Mouse (Mus musculus): ENCODE data around the gene Mlana. TPM values are rescaled to one million over a fixed set of nuclear protein-coding genes. Genes with fewer than 3 reads are reported as not detected.

Gene Mlana
- polyA plus RNA-seq, 1 experiment from 2014 or later, result not detected

DNA sequence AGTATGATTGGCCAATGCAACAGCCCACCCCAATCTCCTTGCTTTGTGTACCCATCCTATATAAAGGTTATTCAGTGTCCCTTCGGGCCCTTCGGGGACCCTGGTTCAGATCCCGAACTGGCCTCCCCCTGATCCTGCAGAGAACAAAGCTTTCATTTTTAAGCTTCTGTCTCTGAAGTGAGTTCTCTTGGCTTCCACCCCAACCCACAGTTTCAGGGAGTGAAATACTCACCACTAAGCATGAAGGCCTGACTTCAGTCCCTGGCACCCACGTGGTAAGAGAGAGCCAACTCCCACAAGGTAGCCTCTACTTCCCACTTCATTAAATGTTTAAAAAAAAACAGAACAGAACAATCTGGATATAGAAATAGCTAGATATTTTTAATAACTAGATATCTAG lies 38.8 kb upstream of the Mlana start:
- H3K27me3 ChIP-seq (ENCODE audit: control insufficient read depth, insufficient read depth, low read length), result no peaks in the 10 kb centered on the region
- whole genome bisulfite sequencing, result 84% methylated on average over 4 of the region's 4 CpGs
- H3K27ac ChIP-seq (ENCODE audit: low read depth, low read length), result no peak overlapping the region
- H3K36me3 ChIP-seq (ENCODE audit: control insufficient read depth, insufficient read depth, low read length), result no peaks in the 10 kb centered on the region
- ATAC-seq (ENCODE audit: low read depth), result no peak
- no peak overlapping the region for H3K9ac ChIP-seq (replicated peaks; ENCODE audit: low read depth, low read length)
- H3K4me1 ChIP-seq (ENCODE audit: control insufficient read depth, insufficient read depth, low read length), result no peaks in the 10 kb centered on the region
- no peaks in the 10 kb centered on the region for H3K9me3 ChIP-seq (ENCODE audit: control insufficient read depth, low read length)
- no peak overlapping the region for H3K4me3 ChIP-seq (ENCODE audit: low read depth, low read length)
- no peak overlapping the region for H3K4me2 ChIP-seq (ENCODE audit: low read depth, low read length)

DNA sequence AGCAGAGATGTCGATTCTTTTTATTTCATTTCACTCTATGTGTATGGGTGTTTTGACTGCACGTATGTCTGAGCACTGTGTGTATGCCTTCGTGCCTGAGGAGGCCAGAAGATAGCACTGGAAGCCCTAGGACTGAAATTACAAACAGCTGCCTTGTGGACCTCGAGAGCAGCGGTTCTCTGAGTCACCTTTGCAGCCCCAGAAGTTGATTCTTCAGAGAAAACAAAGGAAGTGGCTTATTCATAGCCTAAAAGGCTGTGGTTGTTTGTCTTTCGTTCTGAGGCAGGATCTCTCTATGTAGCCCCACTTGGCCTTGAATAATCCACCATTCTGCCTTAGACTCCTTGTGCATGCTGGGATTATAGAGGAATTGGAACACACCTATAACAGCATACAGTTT lies 37.9 kb upstream of the Mlana start:
- ATAC-seq (ENCODE audit: low read depth), result no peak

DNA sequence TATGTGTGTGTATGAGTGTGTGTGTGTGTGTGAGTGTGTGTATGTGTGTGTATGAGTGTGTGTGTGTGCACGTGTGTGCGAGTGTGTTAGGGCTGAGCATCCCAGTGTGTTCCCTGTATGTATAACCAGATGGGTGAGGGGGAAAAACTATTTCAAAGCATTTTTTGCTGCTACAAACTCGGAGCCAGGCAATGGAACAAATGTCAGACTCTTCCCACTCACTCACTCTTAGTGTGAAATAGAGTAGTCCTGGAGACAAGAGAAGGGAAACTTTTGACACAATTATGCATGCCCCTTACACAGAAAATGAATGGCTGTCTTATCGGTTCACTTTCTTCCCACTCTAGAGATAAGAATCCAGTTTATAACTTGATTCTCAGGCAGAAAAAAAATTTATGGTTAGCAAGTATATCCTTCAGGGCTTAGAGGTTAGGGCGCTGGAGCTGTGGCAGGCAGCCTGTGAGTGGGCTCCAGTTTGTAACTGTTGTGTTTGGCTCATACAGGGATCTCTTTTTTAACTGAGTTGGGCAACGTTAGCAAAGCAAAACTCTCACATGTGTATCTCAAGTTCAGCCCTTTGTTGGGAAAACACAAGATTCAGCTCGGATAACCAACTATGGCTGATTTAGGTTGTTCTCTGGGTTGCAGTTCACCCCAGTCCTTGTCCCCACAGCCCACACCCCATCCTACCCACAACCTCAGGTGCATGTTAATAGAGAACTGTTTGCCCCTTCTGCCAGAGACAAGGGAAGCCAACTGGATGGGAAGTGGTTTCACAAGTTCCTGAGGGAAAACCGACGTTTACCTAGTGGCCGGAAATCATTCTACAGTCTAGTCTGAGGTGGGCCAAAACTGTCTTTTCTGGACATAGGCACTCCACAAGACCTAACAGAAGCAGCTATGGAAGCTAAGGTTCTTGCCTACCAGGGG lies 36.5 kb upstream of the Mlana start:
- H3K4me3 ChIP-seq (ENCODE audit: low read depth, low read length), result no peak overlapping the region
- H3K27ac ChIP-seq (ENCODE audit: low read depth, low read length), result no peak overlapping the region
- no peak overlapping the region for H3K9ac ChIP-seq (replicated peaks; ENCODE audit: low read depth, low read length)
- 87% methylated on average over 10 of the region's 10 CpGs for WGBS
- H3K4me1 ChIP-seq (ENCODE audit: control insufficient read depth, insufficient read depth, low read length), result no peaks in the 10 kb centered on the region
- H3K36me3 ChIP-seq (ENCODE audit: control insufficient read depth, insufficient read depth, low read length), result no peaks in the 10 kb centered on the region
- ATAC-seq (ENCODE audit: low read depth), result no peak
- H3K27me3 ChIP-seq (ENCODE audit: control insufficient read depth, insufficient read depth, low read length), result no peaks in the 10 kb centered on the region
- no peaks in the 10 kb centered on the region for H3K9me3 ChIP-seq (ENCODE audit: control insufficient read depth, low read length)
- H3K4me2 ChIP-seq (ENCODE audit: low read depth, low read length), result no peak overlapping the region

More for the DNA sequence above, 37.9 kb upstream of the Mlana start:
- Histone ChIP-seq H3K4me1 (ENCODE audit: control insufficient read depth, insufficient read depth, low read length) (no peaks in the 10 kb centered on the region), H3K9me3 (ENCODE audit: control insufficient read depth, low read length) (no peaks in the 10 kb centered on the region), H3K27ac (ENCODE audit: low read depth, low read length) (no peak overlapping the region), H3K27me3 (ENCODE audit: control insufficient read depth, insufficient read depth, low read length) (no peaks in the 10 kb centered on the region), H3K9ac (replicated peaks; ENCODE audit: low read depth, low read length) (no peak overlapping the region), H3K4me3 (ENCODE audit: low read depth, low read length) (no peak overlapping the region), H3K4me2 (ENCODE audit: low read depth, low read length) (no peak overlapping the region), H3K36me3 (ENCODE audit: control insufficient read depth, insufficient read depth, low read length) (no peaks in the 10 kb centered on the region)
- 55% methylated on average over 6 of the region's 6 CpGs for WGBS

DNA sequence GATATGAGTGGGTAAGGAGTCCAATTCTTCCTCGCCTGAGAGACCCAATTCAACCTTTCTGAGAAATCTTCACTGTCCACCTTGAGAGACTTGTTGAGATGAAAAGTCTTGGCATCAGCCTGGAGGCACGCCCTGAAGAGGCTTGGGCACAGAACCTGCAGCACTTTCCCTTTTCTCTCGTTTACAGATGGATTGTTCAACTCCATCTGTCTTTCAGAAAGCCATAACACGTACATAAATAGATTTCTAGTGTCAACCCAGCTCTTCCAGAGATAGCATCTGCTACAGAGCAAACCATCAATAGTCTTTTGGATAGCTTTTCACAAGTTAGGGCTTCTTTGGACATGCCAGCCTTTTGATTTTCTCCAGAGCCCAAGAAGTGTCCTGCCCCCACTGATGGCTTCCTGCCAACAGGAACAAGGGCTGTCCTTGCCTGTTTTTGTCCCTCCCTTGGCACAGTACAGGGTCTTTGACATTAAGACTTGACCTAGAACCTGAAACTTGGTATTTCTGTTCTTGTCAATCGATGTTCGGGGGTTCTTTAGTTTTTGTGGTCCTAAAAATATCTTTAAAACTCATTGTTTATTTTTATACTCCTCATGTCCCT lies 35.5 kb upstream of the Mlana start:
- Histone ChIP-seq H3K27ac (ENCODE audit: low read depth, low read length) (no peak overlapping the region), H3K4me1 (ENCODE audit: control insufficient read depth, insufficient read depth, low read length) (no peaks in the 10 kb centered on the region), H3K9ac (replicated peaks; ENCODE audit: low read depth, low read length) (no peak overlapping the region), H3K4me2 (ENCODE audit: low read depth, low read length) (no peak overlapping the region), H3K36me3 (ENCODE audit: control insufficient read depth, insufficient read depth, low read length) (no peaks in the 10 kb centered on the region), H3K9me3 (ENCODE audit: control insufficient read depth, low read length) (no peaks in the 10 kb centered on the region), H3K27me3 (ENCODE audit: control insufficient read depth, insufficient read depth, low read length) (no peaks in the 10 kb centered on the region), H3K4me3 (ENCODE audit: low read depth, low read length) (no peak overlapping the region)
- no peak for ATAC-seq (ENCODE audit: low read depth)
- 84% methylated on average over 6 of the region's 6 CpGs for WGBS

DNA sequence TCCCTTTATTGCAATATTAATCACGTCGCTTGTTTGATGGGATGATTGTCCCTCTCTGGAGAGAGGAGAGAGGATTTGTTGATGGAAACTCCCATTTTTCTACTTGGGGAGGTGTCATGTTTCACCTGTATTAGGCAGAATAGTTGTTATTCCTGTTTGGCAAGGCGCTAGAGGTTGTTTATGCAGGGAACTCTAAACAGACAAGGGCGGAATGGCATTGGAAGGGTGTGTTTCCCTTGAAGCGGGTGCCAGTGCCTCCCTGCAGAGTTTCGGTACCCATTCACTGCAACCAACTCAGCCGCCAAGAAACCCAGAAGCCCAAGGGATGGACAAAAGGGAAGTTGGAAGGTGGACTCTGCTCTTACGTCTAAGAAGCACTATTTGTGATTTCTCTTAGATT lies 33.8 kb upstream of the Mlana start:
- 77% methylated on average over 8 of the region's 8 CpGs for WGBS
- ATAC-seq (ENCODE audit: low read depth), result no peak
- Histone ChIP-seq H3K4me1 (ENCODE audit: control insufficient read depth, insufficient read depth, low read length) (no peaks in the 10 kb centered on the region), H3K9me3 (ENCODE audit: control insufficient read depth, low read length) (no peaks in the 10 kb centered on the region), H3K36me3 (ENCODE audit: control insufficient read depth, insufficient read depth, low read length) (no peaks in the 10 kb centered on the region), H3K27ac (ENCODE audit: low read depth, low read length) (no peak overlapping the region), H3K27me3 (ENCODE audit: control insufficient read depth, insufficient read depth, low read length) (no peaks in the 10 kb centered on the region), H3K9ac (replicated peaks; ENCODE audit: low read depth, low read length) (no peak overlapping the region), H3K4me2 (ENCODE audit: low read depth, low read length) (no peak overlapping the region), H3K4me3 (ENCODE audit: low read depth, low read length) (no peak overlapping the region)

DNA sequence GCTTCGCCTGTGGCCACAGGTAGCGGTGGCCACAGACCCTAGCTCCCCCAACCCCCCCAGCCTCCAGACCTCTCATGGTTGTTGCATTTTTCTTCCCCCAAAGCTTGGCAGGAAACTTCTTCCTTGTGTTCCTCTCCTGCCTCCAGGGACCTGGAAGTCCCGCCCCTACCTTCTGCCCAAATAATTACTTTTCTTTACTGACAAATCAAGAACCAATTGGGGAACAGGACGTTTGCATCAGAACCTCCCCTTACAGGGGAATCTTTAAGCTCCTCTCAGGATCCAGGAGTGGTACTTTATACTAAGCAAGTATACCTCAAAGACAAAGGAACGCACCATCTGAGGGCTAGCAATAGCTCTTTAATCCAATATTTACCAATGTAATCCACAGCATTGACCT lies 32.7 kb upstream of the Mlana start:
- Histone ChIP-seq H3K9me3 (ENCODE audit: control insufficient read depth, low read length) (no peaks in the 10 kb centered on the region), H3K4me1 (ENCODE audit: control insufficient read depth, insufficient read depth, low read length) (no peaks in the 10 kb centered on the region), H3K4me2 (ENCODE audit: low read depth, low read length) (no peak overlapping the region), H3K4me3 (ENCODE audit: low read depth, low read length) (no peak overlapping the region), H3K27me3 (ENCODE audit: control insufficient read depth, insufficient read depth, low read length) (no peaks in the 10 kb centered on the region), H3K9ac (replicated peaks; ENCODE audit: low read depth, low read length) (no peak overlapping the region), H3K27ac (ENCODE audit: low read depth, low read length) (no peak overlapping the region), H3K36me3 (ENCODE audit: control insufficient read depth, insufficient read depth, low read length) (no peaks in the 10 kb centered on the region)
- WGBS, result 86% methylated on average over 5 of the region's 5 CpGs
- no peak for ATAC-seq (ENCODE audit: low read depth)

DNA sequence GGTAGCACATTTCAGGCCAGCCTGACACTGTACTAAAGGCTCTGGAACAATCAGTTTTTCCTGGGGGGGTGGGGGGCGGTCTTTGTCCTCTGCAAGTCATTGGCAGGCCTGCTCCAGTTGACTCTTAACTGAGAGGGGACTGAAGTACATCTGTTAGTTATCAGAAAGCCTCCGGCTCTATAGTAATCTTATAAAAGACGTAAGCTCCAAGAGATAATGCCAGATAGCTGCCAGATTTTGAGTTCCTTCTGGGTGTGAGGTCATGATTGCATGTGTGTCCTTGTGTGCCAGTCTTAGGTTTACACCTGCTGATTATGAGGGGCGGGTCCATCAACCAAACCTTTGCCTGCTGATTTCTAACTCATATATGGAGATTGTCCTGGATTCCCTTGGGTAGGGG lies 31.5 kb upstream of the Mlana start:
- no peaks in the 10 kb centered on the region for H3K27me3 ChIP-seq (ENCODE audit: control insufficient read depth, insufficient read depth, low read length)
- no peaks in the 10 kb centered on the region for H3K4me1 ChIP-seq (ENCODE audit: control insufficient read depth, insufficient read depth, low read length)
- no peak overlapping the region for H3K4me3 ChIP-seq (ENCODE audit: low read depth, low read length)
- no peak overlapping the region for H3K4me2 ChIP-seq (ENCODE audit: low read depth, low read length)
- H3K9me3 ChIP-seq (ENCODE audit: control insufficient read depth, low read length), result no peaks in the 10 kb centered on the region
- H3K36me3 ChIP-seq (ENCODE audit: control insufficient read depth, insufficient read depth, low read length), result no peaks in the 10 kb centered on the region
- H3K27ac ChIP-seq (ENCODE audit: low read depth, low read length), result no peak overlapping the region
- no peak overlapping the region for H3K9ac ChIP-seq (replicated peaks; ENCODE audit: low read depth, low read length)
- 93% methylated on average over 4 of the region's 4 CpGs for WGBS
- ATAC-seq (ENCODE audit: low read depth), result no peak

DNA sequence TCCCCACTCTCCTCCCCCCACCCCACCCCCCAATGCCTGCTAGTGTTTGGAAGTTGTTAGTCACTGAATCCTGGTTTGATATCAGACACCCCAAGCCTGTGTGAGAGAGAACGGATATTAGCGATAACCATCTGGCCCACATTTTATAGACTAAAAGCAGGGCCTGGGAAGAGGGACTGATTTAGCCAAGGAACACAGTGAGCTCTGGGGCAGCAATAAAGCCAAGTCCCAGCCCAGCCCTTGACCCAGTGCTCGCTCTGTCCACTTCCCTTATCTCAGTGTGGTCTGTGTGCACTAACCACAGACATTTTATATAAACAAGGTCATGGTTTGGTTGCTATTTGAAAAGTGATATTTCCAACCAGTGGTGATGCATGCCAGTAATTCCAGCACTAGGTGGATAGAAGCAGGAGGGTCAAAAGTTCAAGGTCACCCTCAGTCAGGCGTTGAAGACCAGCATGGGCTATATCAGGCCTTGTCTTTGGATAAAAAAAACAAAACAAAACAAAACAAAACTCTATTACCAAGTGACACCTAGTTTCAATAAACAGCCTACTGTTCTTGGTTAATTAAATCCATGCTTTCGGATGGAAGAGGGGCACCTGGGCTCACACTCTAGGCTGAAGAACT lies 30.5 kb upstream of the Mlana start:
- Histone ChIP-seq H3K27ac (ENCODE audit: low read depth, low read length) (no peak overlapping the region), H3K4me2 (ENCODE audit: low read depth, low read length) (no peak overlapping the region), H3K9ac (replicated peaks; ENCODE audit: low read depth, low read length) (no peak overlapping the region), H3K4me3 (ENCODE audit: low read depth, low read length) (no peak overlapping the region), H3K36me3 (ENCODE audit: control insufficient read depth, insufficient read depth, low read length) (no peaks in the 10 kb centered on the region), H3K9me3 (ENCODE audit: control insufficient read depth, low read length) (no peaks in the 10 kb centered on the region), H3K27me3 (ENCODE audit: control insufficient read depth, insufficient read depth, low read length) (no peaks in the 10 kb centered on the region), H3K4me1 (ENCODE audit: control insufficient read depth, insufficient read depth, low read length) (no peaks in the 10 kb centered on the region)
- ATAC-seq (ENCODE audit: low read depth), result no peak
- WGBS, result 88% methylated on average over 5 of the region's 5 CpGs

DNA sequence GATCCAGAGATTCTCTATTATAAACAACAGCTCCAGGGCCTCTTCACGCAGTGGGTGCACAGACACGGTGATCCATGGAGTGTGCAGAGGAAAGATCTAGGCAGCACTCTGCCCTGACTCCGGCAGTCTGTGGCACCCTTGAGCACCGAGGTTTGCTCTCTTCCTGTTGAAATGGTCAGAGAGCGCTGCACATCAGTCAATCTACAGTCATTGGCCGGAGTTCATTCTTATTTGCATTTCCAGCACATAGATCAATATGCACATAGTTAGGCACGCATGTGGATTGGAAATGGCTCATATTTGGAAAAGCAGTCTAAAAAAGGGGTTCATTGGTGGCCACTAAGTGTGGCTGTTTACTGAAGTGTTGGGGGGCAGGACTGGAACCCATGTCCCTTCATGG lies 29.5 kb upstream of the Mlana start:
- no peaks in the 10 kb centered on the region for H3K36me3 ChIP-seq (ENCODE audit: control insufficient read depth, insufficient read depth, low read length)
- H3K9ac ChIP-seq (replicated peaks; ENCODE audit: low read depth, low read length), result no peak overlapping the region
- no peak for ATAC-seq (ENCODE audit: low read depth)
- no peak overlapping the region for H3K27ac ChIP-seq (ENCODE audit: low read depth, low read length)
- 86% methylated on average over 7 of the region's 7 CpGs for WGBS
- H3K4me3 ChIP-seq (ENCODE audit: low read depth, low read length), result no peak overlapping the region
- no peaks in the 10 kb centered on the region for H3K27me3 ChIP-seq (ENCODE audit: control insufficient read depth, insufficient read depth, low read length)
- H3K4me2 ChIP-seq (ENCODE audit: low read depth, low read length), result no peak overlapping the region
- no peaks in the 10 kb centered on the region for H3K9me3 ChIP-seq (ENCODE audit: control insufficient read depth, low read length)
- H3K4me1 ChIP-seq (ENCODE audit: control insufficient read depth, insufficient read depth, low read length), result no peaks in the 10 kb centered on the region

Measured in neural tube, embryonic 14.5 days (tissue).